Mouse (Mus musculus) neural tube, embryonic 13.5 days (tissue): ENCODE measurements around the gene Ncor1. TPM values are rescaled to one million over a fixed set of nuclear protein-coding genes. Genes with fewer than 3 reads are reported as not detected.

Experiments used
- ATAC-seq: fragments of 200-750 bp; cut with Nextera tagmentation; 2 replicates; pipeline ENCODE4 v1.8.0; 2017; ENCODE audit warnings: low read depth, mild to moderate bottlenecking, moderate TSS enrichment, moderate library complexity
- H3K27ac ChIP-seq: fragments of 300-500 bp; sonication (generic); replicated peaks from 2 replicates; pipeline ENCODE4 v1.5.1; 2015; ENCODE audit warnings: moderate library complexity, mild to moderate bottlenecking, inconsistent platforms
- H3K27me3 ChIP-seq: fragments of 300-500 bp; sonication (generic); 2 replicates; pipeline ENCODE4 v1.6.1; 2015; ENCODE audit warnings: mild to moderate bottlenecking, inconsistent platforms
- H3K36me3 ChIP-seq: fragments of 300-500 bp; sonication (generic); 2 replicates; pipeline ENCODE4 v1.6.1; 2015; ENCODE audit warnings: mild to moderate bottlenecking, inconsistent platforms
- H3K4me1 ChIP-seq: fragments of 300-500 bp; sonication (generic); replicated peaks from 2 replicates; pipeline ENCODE4 v1.6.1; 2015; ENCODE audit warnings: inconsistent platforms
- H3K4me2 ChIP-seq: fragments of 300-500 bp; sonication (generic); 2 replicates; pipeline ENCODE4 v1.6.1; 2015; ENCODE audit warnings: inconsistent platforms, mild to moderate bottlenecking, moderate library complexity
- H3K4me3 ChIP-seq: fragments of 300-500 bp; sonication (generic); 2 replicates; pipeline ENCODE4 v1.5.1; 2015; ENCODE audit warnings: mild to moderate bottlenecking, inconsistent platforms
- H3K9ac ChIP-seq: fragments of 300-500 bp; sonication (generic); 2 replicates; pipeline ENCODE4 v1.6.1; 2015; ENCODE audit warnings: moderate library complexity, mild to moderate bottlenecking, inconsistent platforms
- H3K9me3 ChIP-seq: fragments of 300-500 bp; sonication (generic); 2 replicates; pipeline ENCODE4 v1.6.1; 2016; ENCODE audit warnings: inconsistent platforms
- WGBS: fragments of 180-500 bp; shearing (Covaris S2); methylation state at CpG from one replicate; pipeline ENCODE4 v1.1.7; 2015; 5-methylcytosine and 5-hydroxymethylcytosine counted together
- polyA plus RNA-seq: library from polyadenylated mRNA; unstranded; fragments of >200 nt; fragmentation: Nextera tagmentation; extraction: Ambion mirVana; gene quantifications from 2 replicates; pipeline ENCODE4 v1.2.1, GENCODE M21; 2015

The Ncor1 gene
- polyA plus RNA-seq, 1 experiment from 2014 or later = 185 TPM

- ATAC-seq = peak; percentile 97
- Histone ChIP-seq H3K27ac (peak within 1 kb of the TSS; percentile 92), H3K27me3 (no peaks in the 10 kb centered on the region), H3K36me3 (peaks cover 28% of the 10 kb centered on the region), H3K9me3 (no peaks in the 10 kb centered on the region), H3K4me1 (peaks cover 23% of the 10 kb centered on the region), H3K9ac (peak within 1 kb of the TSS; percentile 89), H3K4me2 (peak within 1 kb of the TSS; percentile 71), H3K4me3 (peak within 1 kb of the TSS; percentile 91)
- under 1% methylated on average over 60 of the region's 68 CpGs for WGBS
Measured at GRCm38 (mm10) chr11:62280675-62281600, 177.4 kb downstream of the Ncor1 start, which contains the start of the genes Zswim7 and Ttc19. Gene Zswim7, minus strand, starts transcription at chr11:62281375. Gene Ttc19, plus strand, starts transcription at chr11:62281473.

- H3K9ac ChIP-seq = no peak overlapping the region
- no peak overlapping the region for H3K4me2 ChIP-seq
- no peak overlapping the region for H3K4me3 ChIP-seq
- peaks cover under 1% of the 10 kb centered on the region; the same call in 1 of the 2 replicates for H3K36me3 ChIP-seq
- H3K27ac ChIP-seq = no peak overlapping the region
- WGBS = 25% methylated on average over 5 of the region's 5 CpGs
- H3K27me3 ChIP-seq = no peaks in the 10 kb centered on the region
- ATAC-seq = no peak
- peaks cover 17% of the 10 kb centered on the region for H3K4me1 ChIP-seq
- H3K9me3 ChIP-seq = no peaks in the 10 kb centered on the region
Measured at GRCm38 (mm10) chr11:62278027-62278426, 180.3 kb downstream of the Ncor1 start.

GRCm38 (mm10) chr11:62277086-62277485 lies 181.3 kb downstream of the Ncor1 start:
- no peak for ATAC-seq
- Histone ChIP-seq H3K36me3 (no peaks in the 10 kb centered on the region), H3K27me3 (no peaks in the 10 kb centered on the region), H3K9me3 (no peaks in the 10 kb centered on the region), H3K9ac (no peak overlapping the region), H3K4me2 (no peak overlapping the region), H3K4me3 (no peak overlapping the region), H3K4me1 (peaks cover 8% of the 10 kb centered on the region), H3K27ac (no peak overlapping the region)
- 57% methylated on average over 8 of the region's 8 CpGs for WGBS

GRCm38 (mm10) chr11:62270851-62271250 lies 187.5 kb downstream of the Ncor1 start:
- no peak overlapping the region for H3K9ac ChIP-seq
- H3K4me2 ChIP-seq = no peak overlapping the region
- no peak for ATAC-seq
- H3K9me3 ChIP-seq = no peaks in the 10 kb centered on the region
- H3K27me3 ChIP-seq = no peaks in the 10 kb centered on the region
- H3K27ac ChIP-seq = no peak overlapping the region
- 64% methylated on average over 5 of the region's 5 CpGs for WGBS
- H3K4me3 ChIP-seq = no peak overlapping the region
- peaks cover 20% of the 10 kb centered on the region for H3K4me1 ChIP-seq
- H3K36me3 ChIP-seq = no peaks in the 10 kb centered on the region

DNA sequence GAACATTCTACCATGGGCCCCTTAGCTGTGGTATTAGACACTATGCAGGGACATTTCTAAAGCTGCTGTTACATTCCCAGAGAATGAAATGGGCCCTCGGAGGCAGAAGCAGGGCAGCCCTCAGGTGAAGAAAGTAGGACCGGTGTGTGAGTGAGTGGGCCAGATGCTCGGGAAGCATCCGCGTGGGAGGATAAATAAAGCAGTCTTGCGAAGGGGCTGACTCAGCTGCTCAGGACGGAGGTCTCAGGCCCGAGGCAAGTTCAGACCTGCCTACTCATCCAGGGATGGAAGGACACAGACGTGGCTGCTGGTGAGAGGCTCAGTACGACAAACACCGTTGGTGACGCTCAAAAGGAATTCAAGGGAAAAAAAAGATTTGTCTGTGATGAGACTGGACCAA lies 189.2 kb downstream of the Ncor1 start:
- 84% methylated on average over 12 of the region's 12 CpGs for WGBS
- H3K36me3 ChIP-seq = no peaks in the 10 kb centered on the region
- ATAC-seq = no peak
- H3K27ac ChIP-seq = no peak overlapping the region
- H3K9ac ChIP-seq = no peak overlapping the region
- peaks cover 27% of the 10 kb centered on the region for H3K4me1 ChIP-seq
- no peak overlapping the region for H3K4me3 ChIP-seq
- no peaks in the 10 kb centered on the region for H3K9me3 ChIP-seq
- H3K27me3 ChIP-seq = no peaks in the 10 kb centered on the region
- no peak overlapping the region for H3K4me2 ChIP-seq

GRCm38 (mm10) chr11:62268381-62268780 lies 190.0 kb downstream of the Ncor1 start:
- 77% methylated on average over 8 of the region's 8 CpGs for WGBS
- Histone ChIP-seq H3K4me1 (peaks cover 33% of the 10 kb centered on the region), H3K27me3 (no peaks in the 10 kb centered on the region), H3K9ac (no peak overlapping the region), H3K9me3 (no peaks in the 10 kb centered on the region), H3K4me3 (no peak overlapping the region), H3K36me3 (no peaks in the 10 kb centered on the region), H3K4me2 (no peak overlapping the region), H3K27ac (no peak overlapping the region)
- ATAC-seq = no peak

DNA sequence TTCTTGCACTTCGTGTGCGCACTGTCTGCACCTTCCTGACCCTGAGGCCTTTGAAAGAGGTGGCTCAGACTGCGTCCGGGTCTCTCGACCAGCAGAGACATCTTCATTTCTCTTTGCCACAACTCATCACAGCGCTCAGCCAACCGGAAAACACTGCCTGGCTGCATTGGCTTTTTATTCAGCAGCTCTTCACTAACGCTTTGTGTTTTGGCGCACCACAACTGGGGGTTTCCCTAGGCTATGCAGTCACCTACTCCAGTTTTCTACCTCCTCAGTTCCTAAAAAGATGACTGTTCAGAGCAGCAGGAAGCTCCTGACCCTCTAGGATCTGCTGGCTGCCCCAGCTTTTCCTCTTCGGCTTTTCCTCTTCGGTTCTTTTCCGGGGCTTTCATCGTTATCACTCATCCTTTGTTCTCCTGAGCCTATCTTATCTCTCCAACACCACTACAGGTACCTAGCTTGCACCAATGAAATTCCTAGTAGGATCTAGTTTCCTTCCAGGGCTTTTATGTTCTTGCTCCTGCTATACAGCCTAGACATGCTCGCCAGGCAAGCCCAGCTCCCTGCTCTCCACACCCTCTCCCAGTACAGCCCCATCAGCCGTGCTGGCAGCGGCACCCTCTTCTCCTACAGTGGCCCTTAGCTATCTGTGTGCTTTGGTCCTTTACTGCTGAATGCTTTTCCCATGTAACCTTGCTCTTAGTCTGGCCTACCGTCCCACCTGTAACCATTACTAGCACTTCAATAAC lies 191.7 kb downstream of the Ncor1 start:
- Histone ChIP-seq H3K27me3 (no peaks in the 10 kb centered on the region; the same call in 1 of the 2 replicates), H3K27ac (peak overlapping the region; percentile 3; the same call in 1 of the 2 replicates), H3K36me3 (no peaks in the 10 kb centered on the region), H3K9ac (no peak overlapping the region), H3K4me3 (no peak overlapping the region), H3K4me1 (peaks cover 33% of the 10 kb centered on the region), H3K4me2 (no peak overlapping the region), H3K9me3 (no peaks in the 10 kb centered on the region)
- no peak for ATAC-seq
- WGBS = 55% methylated on average over 17 of the region's 17 CpGs

Other genes with a start within 250 kb of the Ncor1 start
- gene Adora2b, start 209.6 kb downstream of the Ncor1 start, polyA plus RNA-seq = 5.9 and 6.0 TPM in 2 replicates
- 18.0 and 19.3 TPM in 2 replicates for gene Zswim7, start 177.2 kb downstream of the Ncor1 start, polyA plus RNA-seq
- gene Ttc19, start 177.1 kb downstream of the Ncor1 start, polyA plus RNA-seq = 41.1 and 42.7 TPM in 2 replicates
- 7.7 and 9.5 TPM in 2 replicates for gene Pigl, start 81 bp downstream of the Ncor1 start, polyA plus RNA-seq
- gene Cenpv, start 80.7 kb upstream of the Ncor1 start, polyA plus RNA-seq = 52.2 and 62.6 TPM in 2 replicates
- gene Ubb, start 92.6 kb upstream of the Ncor1 start, polyA plus RNA-seq = 4,310 and 4,558 TPM in 2 replicates
- gene Trpv2, start 115.9 kb upstream of the Ncor1 start, polyA plus RNA-seq = 23.1 and 25.0 TPM in 2 replicates
- gene Lrrc75a, start 190.0 kb upstream of the Ncor1 start, polyA plus RNA-seq = 8.5 and 8.9 TPM in 2 replicates
- 21.4 and 25.6 TPM in 2 replicates for gene Mmgt2, start 190.1 kb upstream of the Ncor1 start, polyA plus RNA-seq